Mouse (Mus musculus): ENCODE data around the gene Hspa2.

The Hspa2 gene

GRCm38 (mm10) chr12:76377726-76378125 lies 26.2 kb upstream of the Hspa2 start:
- DNase-seq (ENCODE audit: low read depth, low spot score): peak; percentile 49

- no peak for DNase-seq (ENCODE audit: low read depth, low spot score)
Observed at GRCm38 (mm10) chr12:76378556-76378955, 25.4 kb upstream of the Hspa2 start.

- no peak for DNase-seq (ENCODE audit: low read depth, low spot score)
Observed at GRCm38 (mm10) chr12:76380151-76380550, 23.8 kb upstream of the Hspa2 start.

GRCm38 (mm10) chr12:76385342-76385741 lies 18.6 kb upstream of the Hspa2 start:
- no peak for DNase-seq (ENCODE audit: low read depth, low spot score)

- DNase-seq (ENCODE audit: low read depth, low spot score): no peak
Observed at GRCm38 (mm10) chr12:76388794-76389193, 15.2 kb upstream of the Hspa2 start.

- no peak for DNase-seq (ENCODE audit: low read depth, low spot score)
Observed at GRCm38 (mm10) chr12:76391595-76392271, 12.2 kb upstream of the Hspa2 start.

- DNase-seq (ENCODE audit: low read depth, low spot score): no peak
Observed at GRCm38 (mm10) chr12:76392979-76393378, 11.0 kb upstream of the Hspa2 start.

- no peak for DNase-seq (ENCODE audit: low read depth, low spot score)
Observed at GRCm38 (mm10) chr12:76397281-76397680, 6.7 kb upstream of the Hspa2 start.

GRCm38 (mm10) chr12:76401674-76402073 lies 2.3 kb upstream of the Hspa2 start:
- DNase-seq (ENCODE audit: low read depth, low spot score): peak; percentile 60

GRCm38 (mm10) chr12:76402991-76403885 lies 738 bp upstream of the Hspa2 start:
- peak; percentile 93 for DNase-seq (ENCODE audit: low read depth, low spot score)

GRCm38 (mm10) chr12:76404836-76405182 lies 833 bp downstream of the Hspa2 start:
- peak; percentile 35 for DNase-seq (ENCODE audit: low read depth, low spot score)

- DNase-seq (ENCODE audit: low read depth, low spot score): peak; percentile 56
Observed at GRCm38 (mm10) chr12:76405183-76405970, 1.4 kb downstream of the Hspa2 start.

- peak; percentile 54 for DNase-seq (ENCODE audit: low read depth, low spot score)
Observed at GRCm38 (mm10) chr12:76405971-76406370, 2.0 kb downstream of the Hspa2 start.

- DNase-seq (ENCODE audit: low read depth, low spot score): no peak
Observed at GRCm38 (mm10) chr12:76407184-76407583, 3.2 kb downstream of the Hspa2 start.

GRCm38 (mm10) chr12:76409166-76409565 lies 5.2 kb downstream of the Hspa2 start:
- DNase-seq (ENCODE audit: low read depth, low spot score): no peak

GRCm38 (mm10) chr12:76415383-76416010 lies 11.5 kb downstream of the Hspa2 start:
- DNase-seq (ENCODE audit: low read depth, low spot score): no peak

GRCm38 (mm10) chr12:76417433-76417854 lies 13.5 kb downstream of the Hspa2 start, which contains the start of gene Ppp1r36:
Gene Ppp1r36 (plus strand): TSS chr12:76417538.
- no peak for DNase-seq (ENCODE audit: low read depth, low spot score)

GRCm38 (mm10) chr12:76418346-76418745 lies 14.4 kb downstream of the Hspa2 start:
- no peak for DNase-seq (ENCODE audit: low read depth, low spot score)

GRCm38 (mm10) chr12:76425256-76425655 lies 21.3 kb downstream of the Hspa2 start:
- no peak for DNase-seq (ENCODE audit: low read depth, low spot score)

GRCm38 (mm10) chr12:76427546-76427945 lies 23.6 kb downstream of the Hspa2 start:
- no peak for DNase-seq (ENCODE audit: low read depth, low spot score)

GRCm38 (mm10) chr12:76430879-76431406 lies 27.0 kb downstream of the Hspa2 start:
- DNase-seq (ENCODE audit: low read depth, low spot score): no peak

Data from CD4-positive, CD25-positive, alpha-beta regulatory T cell, adult 2 months (primary cell).